Mouse (Mus musculus) urinary bladder, postnatal 4 days (tissue): ENCODE results near the gene Masp1.

Experiments
- DNase-seq, 2 experiments: peaks; one replicate each; pipeline ENCODE4 v3.0.0; 2021 to 2022; ENCODE audit warnings: low spot score in 2 of 2

Masp1 gene

GRCm38 (mm10) chr16:23463671-23464347 lies 56.8 kb downstream of the Masp1 start:
- DNase-seq: no peak

GRCm38 (mm10) chr16:23458906-23459588 lies 61.6 kb downstream of the Masp1 start:
- no peak for DNase-seq

- DNase-seq: no peak
Measured at GRCm38 (mm10) chr16:23457338-23457737, 63.3 kb downstream of the Masp1 start.

GRCm38 (mm10) chr16:23456534-23456933 lies 64.1 kb downstream of the Masp1 start:
- peak in 1 of 2 experiments; percentile 31 for DNase-seq

GRCm38 (mm10) chr16:23454376-23454775 lies 66.2 kb downstream of the Masp1 start:
- no peak for DNase-seq

- DNase-seq: peak in 1 of 2 experiments; percentile 27
Measured at GRCm38 (mm10) chr16:23452476-23452875, 68.1 kb downstream of the Masp1 start.

- DNase-seq: no peak
Measured at GRCm38 (mm10) chr16:23450816-23451215, 69.8 kb downstream of the Masp1 start.

GRCm38 (mm10) chr16:23449946-23450345 lies 70.7 kb downstream of the Masp1 start:
- no peak for DNase-seq

- DNase-seq: no peak
Measured at GRCm38 (mm10) chr16:23444231-23444630, 76.4 kb downstream of the Masp1 start.

GRCm38 (mm10) chr16:23437404-23438166 lies 83.0 kb downstream of the Masp1 start:
- no peak for DNase-seq

- DNase-seq: no peak
Measured at GRCm38 (mm10) chr16:23429991-23430390, 90.6 kb downstream of the Masp1 start.

GRCm38 (mm10) chr16:23428647-23429319 lies 91.8 kb downstream of the Masp1 start, which contains the start of gene Rtp1:
Gene Rtp1, plus strand, starts transcription at chr16:23429133.
- DNase-seq: no peak

GRCm38 (mm10) chr16:23427701-23428100 lies 92.9 kb downstream of the Masp1 start:
- no peak for DNase-seq

GRCm38 (mm10) chr16:23423825-23424224 lies 96.8 kb downstream of the Masp1 start:
- no peak for DNase-seq

- no peak for DNase-seq
Measured at GRCm38 (mm10) chr16:23419565-23420085, 101.0 kb downstream of the Masp1 start.

GRCm38 (mm10) chr16:23417456-23418240 lies 103.0 kb downstream of the Masp1 start:
- DNase-seq: no peak

GRCm38 (mm10) chr16:23416657-23417293 lies 103.8 kb downstream of the Masp1 start:
- no peak for DNase-seq

- DNase-seq: no peak
Measured at GRCm38 (mm10) chr16:23416261-23416656, 104.4 kb downstream of the Masp1 start.

- DNase-seq: no peak
Measured at GRCm38 (mm10) chr16:23412930-23413329, 107.7 kb downstream of the Masp1 start.

- peak; percentile 64 to 78 for DNase-seq
Measured at GRCm38 (mm10) chr16:23403008-23403755, 117.4 kb downstream of the Masp1 start.
